Mouse (Mus musculus): ENCODE measurements around the gene Lmtk2. TPM values are rescaled to one million over a fixed set of nuclear protein-coding genes. Genes with fewer than 3 reads are reported as not detected.

Lmtk2 gene
- total RNA-seq, 2 experiments from 2014 or later = 7.5 to 10.3 TPM

Other genes starting within 250 kb of the Lmtk2 start
- gene Ankrd61, start 202.8 kb upstream of the Lmtk2 start, total RNA-seq (2015; ENCODE audit: low replicate concordance) = not detected in 2 replicates
- 2.9 and 10.7 TPM in 2 replicates for gene Ankrd61, start 202.8 kb upstream of the Lmtk2 start, total RNA-seq (2017; ENCODE audit: low replicate concordance)
- 15.7 and 20.4 TPM in 2 replicates for gene Aimp2, start 190.6 kb upstream of the Lmtk2 start, total RNA-seq (2015; ENCODE audit: low replicate concordance)
- gene Aimp2, start 190.6 kb upstream of the Lmtk2 start, total RNA-seq (2017; ENCODE audit: low replicate concordance) = 14.6 and 25.8 TPM in 2 replicates
- 2.5 and 6.1 TPM in 2 replicates for gene Pms2, start 190.5 kb upstream of the Lmtk2 start, total RNA-seq (2015; ENCODE audit: low replicate concordance)
- gene Pms2, start 190.5 kb upstream of the Lmtk2 start, total RNA-seq (2017; ENCODE audit: low replicate concordance) = 14.8 and 17.8 TPM in 2 replicates
- not detected in 2 replicates for gene Gm42421, start 172.3 kb upstream of the Lmtk2 start, total RNA-seq (2015; ENCODE audit: low replicate concordance)
- 6.0 TPM in 1 of 2 replicates, not detected in the other for gene Gm42421, start 172.3 kb upstream of the Lmtk2 start, total RNA-seq (2017; ENCODE audit: low replicate concordance)
- gene Rsph10b, start 167.4 kb upstream of the Lmtk2 start, total RNA-seq (2015; ENCODE audit: low replicate concordance) = 4.4 TPM in 1 of 2 replicates, not detected in the other
- gene Rsph10b, start 167.4 kb upstream of the Lmtk2 start, total RNA-seq (2017; ENCODE audit: low replicate concordance) = 3.8 and 7.0 TPM in 2 replicates
- 24.9 and 37.7 TPM in 2 replicates for gene Ccz1, start 85.6 kb upstream of the Lmtk2 start, total RNA-seq (2015; ENCODE audit: low replicate concordance)
- gene Ccz1, start 85.6 kb upstream of the Lmtk2 start, total RNA-seq (2017; ENCODE audit: low replicate concordance) = 25.3 and 38.5 TPM in 2 replicates
- gene Ocm, start 73.8 kb upstream of the Lmtk2 start, total RNA-seq (2015; ENCODE audit: low replicate concordance) = not detected in 2 replicates
- gene Ocm, start 73.8 kb upstream of the Lmtk2 start, total RNA-seq (2017; ENCODE audit: low replicate concordance) = not detected in 2 replicates
- gene Bhlha15, start 89.8 kb downstream of the Lmtk2 start, total RNA-seq (2015; ENCODE audit: low replicate concordance) = 0.19 TPM in 1 of 2 replicates, not detected in the other
- gene Bhlha15, start 89.8 kb downstream of the Lmtk2 start, total RNA-seq (2017; ENCODE audit: low replicate concordance) = not detected in 2 replicates
- 0.38 and 2.1 TPM in 2 replicates for gene Tecpr1, start 123.2 kb downstream of the Lmtk2 start, total RNA-seq (2015; ENCODE audit: low replicate concordance)
- 0.56 and 0.94 TPM in 2 replicates for gene Tecpr1, start 123.2 kb downstream of the Lmtk2 start, total RNA-seq (2017; ENCODE audit: low replicate concordance)
- 1.9 and 9.0 TPM in 2 replicates for gene Bri3, start 144.0 kb downstream of the Lmtk2 start, total RNA-seq (2015; ENCODE audit: low replicate concordance)
- 7.6 and 19.7 TPM in 2 replicates for gene Bri3, start 144.0 kb downstream of the Lmtk2 start, total RNA-seq (2017; ENCODE audit: low replicate concordance)

Data from erythroblast, adult 5-6 weeks (primary cell).